Mouse (Mus musculus): ENCODE measurements at regions not wholly inside any gene's neighbourhood (a gene's known extent, or its start where the extent isn't known, plus 50 kb on each side); places are given as distances from the start of the nearest gene placed in this dataset.

- TF ChIP-seq CEBPB (IDR thresholded peaks at IDR 0.05; ENCODE audit: low read depth), result no peak
- TF ChIP-seq USF1 (IDR thresholded peaks at IDR 0.05; ENCODE audit: low read depth), result no peak
- no peak for TF ChIP-seq CTCF (IDR thresholded peaks at IDR 0.05; ENCODE audit: control insufficient read depth, insufficient read depth, insufficient read length)
- no peak for TF ChIP-seq MAX (IDR thresholded peaks at IDR 0.05)
- no peak for TF ChIP-seq MYOD1 (IDR thresholded peaks at IDR 0.05; ENCODE audit: control insufficient read depth, insufficient read length, low read depth)
- no peak for TF ChIP-seq MYOG (IDR thresholded peaks at IDR 0.05; ENCODE audit: control insufficient read depth, extremely low read depth, insufficient read length)
- no peak for TF ChIP-seq FOSL1 (IDR thresholded peaks at IDR 0.05; ENCODE audit: insufficient read depth, low read length, poor library complexity, severe bottlenecking)
Observed at GRCm38 (mm10) chr13:112120346-112120745, 167.9 kb upstream of the Ankrd55 start.
